Mouse (Mus musculus): Measurements from ENCODE around the gene Gnptg. TPM values are rescaled to one million over a fixed set of nuclear protein-coding genes. Genes with fewer than 3 reads are reported as not detected.
A peak's percentile ranks its signal among the peaks of the same experiment; 100 is the strongest.

The Gnptg gene
- 10 to 100 TPM; 14.8 to 15.9 TPM for total RNA-seq (2021)
- long read RNA-seq, experiment 1, transcript Gnptg-201 (11 exons, 1,234 nt) = major isoform, 10 of 16 reads
- long read RNA-seq, experiment 1, partial matches to known transcripts = 1 of 16 reads
- long read RNA-seq, experiment 1, other reads (novel, unspliced or antisense) = 5 of 16 reads
- long read RNA-seq, experiment 2, transcript Gnptg-201 (11 exons, 1,234 nt) = major isoform, 7 of 9 reads
- long read RNA-seq, experiment 2, partial matches to known transcripts = 0 of 9 reads
- long read RNA-seq, experiment 2, other reads (novel, unspliced or antisense) = 2 of 9 reads

GRCm38 (mm10) chr17:25239695-25240636 lies at the start of gene Gnptg, which contains the start of gene Tsr3:
Gnptg (minus strand) TSS chr17:25240124.
Tsr3 (plus strand) TSS chr17:25240170.
- DNase-seq = peak; percentile 87 to 89

DNA sequence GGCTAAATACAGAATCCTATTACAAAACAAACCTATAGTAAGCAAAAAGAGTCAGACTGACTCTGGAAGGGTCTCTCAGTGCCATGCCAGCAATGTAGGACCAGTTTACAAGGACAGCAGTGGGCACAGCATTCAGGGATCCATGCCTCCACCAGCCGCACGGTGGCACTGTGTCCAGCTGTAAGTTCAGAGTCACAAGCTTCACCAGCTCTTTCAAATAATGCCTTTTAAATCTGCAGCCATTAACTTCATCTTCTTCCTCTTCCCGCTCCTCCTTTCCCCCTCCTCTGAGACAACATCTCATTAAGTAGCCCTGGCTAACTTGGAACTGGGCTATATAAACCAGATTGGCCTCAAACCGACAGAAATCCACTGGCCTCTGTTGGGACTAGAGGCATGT lies 48.9 kb upstream of the Gnptg start:
- DNase-seq = peak; percentile 25 to 42

DNA sequence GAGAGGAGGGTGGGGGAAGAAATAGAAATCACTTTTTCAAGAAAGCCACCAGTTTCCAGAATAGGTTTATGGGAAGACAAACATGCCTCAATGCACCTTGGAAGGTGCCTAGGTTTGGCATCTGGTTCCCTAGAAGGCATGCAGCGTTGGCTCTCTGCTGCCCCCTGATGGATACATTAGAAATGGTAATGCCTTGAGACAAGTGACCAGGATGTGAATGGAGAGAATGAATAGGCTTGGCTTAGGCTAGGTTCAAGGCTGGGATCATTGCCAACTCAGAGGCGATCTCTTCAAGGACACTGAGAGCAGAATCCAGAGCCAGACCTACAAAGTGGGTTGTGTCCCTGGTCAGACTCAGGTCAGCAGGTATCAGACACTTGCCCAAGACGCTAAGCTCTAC lies 45.1 kb upstream of the Gnptg start:
- DNase-seq = peak; percentile 67 to 82

- peak; percentile 43 to 72 for DNase-seq
Measured at GRCm38 (mm10) chr17:25282133-25282532, 42.2 kb upstream of the Gnptg start.

GRCm38 (mm10) chr17:25275833-25276232 lies 35.9 kb upstream of the Gnptg start:
- DNase-seq = no peak

DNA sequence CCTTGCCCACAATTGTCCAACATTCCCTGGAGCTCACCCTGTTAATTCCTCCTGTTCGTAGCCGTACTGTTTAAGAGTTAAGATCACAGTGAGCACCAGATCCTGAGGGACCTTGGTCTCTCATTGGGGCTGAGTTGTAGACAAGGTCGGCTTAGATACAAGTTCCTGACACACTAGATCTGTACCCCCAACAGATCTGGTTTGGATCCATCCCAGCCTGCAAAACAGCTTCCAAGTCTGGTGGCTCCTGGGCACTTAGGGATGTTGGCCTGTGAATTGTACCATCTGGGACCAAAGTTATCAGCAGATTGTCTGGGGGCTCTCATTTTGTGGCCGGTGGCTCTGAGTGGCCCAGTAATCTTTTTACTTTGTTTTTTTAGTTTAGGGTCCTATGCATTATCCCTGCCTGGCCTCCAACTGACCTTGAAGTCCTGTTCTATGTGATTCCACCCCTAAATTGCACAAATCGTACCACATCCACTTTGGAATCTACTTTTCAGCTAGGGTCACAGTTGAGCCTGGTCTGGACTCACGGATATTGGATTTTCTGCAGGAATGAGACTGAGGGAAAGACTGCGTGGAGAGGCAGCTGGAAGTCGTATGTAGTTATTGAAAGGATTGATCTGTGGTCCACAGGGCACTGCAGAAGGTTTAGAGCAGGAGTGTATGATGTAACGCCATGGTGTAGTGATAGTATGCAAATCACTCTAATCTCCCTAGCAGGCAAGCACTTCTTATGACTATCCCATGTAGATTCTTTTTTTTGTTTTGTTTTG lies 34.8 kb upstream of the Gnptg start, which contains the start of gene Ube2i:
TSS of gene Ube2i (minus strand) at position 52 of the 776 bp plus-strand sequence.
- DNase-seq = no peak

DNA sequence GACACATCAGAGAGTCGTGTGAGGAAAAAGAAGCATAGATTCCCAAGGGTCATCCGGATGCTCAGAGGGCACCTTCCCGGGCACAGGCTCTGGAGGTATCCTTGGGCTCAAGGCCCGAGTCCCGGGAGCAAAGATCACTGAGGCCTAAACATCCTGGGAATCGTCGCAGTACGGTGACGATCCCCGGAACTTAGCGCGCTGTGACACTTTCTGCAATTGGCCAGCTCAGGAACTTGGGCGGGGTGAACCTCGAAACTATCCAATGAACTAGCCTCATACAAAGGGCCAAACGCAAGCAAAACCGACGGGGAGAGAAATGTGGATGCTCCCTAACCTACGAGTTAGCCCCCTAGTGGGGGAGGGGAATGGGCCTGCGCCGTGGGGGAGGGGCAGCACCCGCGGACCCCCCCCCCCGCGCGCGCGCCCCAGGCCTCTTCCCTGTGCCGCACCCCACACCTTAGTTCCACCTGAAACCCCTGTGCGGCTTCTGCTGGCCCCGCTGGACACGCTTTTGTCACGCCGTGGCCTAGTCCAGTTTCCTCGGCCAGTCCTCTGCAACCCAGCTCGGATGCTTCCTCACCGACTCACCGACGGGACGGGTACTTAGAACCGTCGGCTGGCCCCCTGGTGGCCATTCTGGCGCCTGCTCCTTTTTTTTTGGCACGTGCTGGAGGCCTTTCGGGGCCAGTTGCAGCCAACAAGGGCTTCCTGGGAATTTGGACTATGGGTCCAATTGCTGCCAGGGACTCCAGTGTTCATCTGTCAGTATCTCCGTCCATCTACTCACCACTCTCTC lies 34.0 kb upstream of the Gnptg start:
- peak; percentile 97 to 99 for DNase-seq

DNA sequence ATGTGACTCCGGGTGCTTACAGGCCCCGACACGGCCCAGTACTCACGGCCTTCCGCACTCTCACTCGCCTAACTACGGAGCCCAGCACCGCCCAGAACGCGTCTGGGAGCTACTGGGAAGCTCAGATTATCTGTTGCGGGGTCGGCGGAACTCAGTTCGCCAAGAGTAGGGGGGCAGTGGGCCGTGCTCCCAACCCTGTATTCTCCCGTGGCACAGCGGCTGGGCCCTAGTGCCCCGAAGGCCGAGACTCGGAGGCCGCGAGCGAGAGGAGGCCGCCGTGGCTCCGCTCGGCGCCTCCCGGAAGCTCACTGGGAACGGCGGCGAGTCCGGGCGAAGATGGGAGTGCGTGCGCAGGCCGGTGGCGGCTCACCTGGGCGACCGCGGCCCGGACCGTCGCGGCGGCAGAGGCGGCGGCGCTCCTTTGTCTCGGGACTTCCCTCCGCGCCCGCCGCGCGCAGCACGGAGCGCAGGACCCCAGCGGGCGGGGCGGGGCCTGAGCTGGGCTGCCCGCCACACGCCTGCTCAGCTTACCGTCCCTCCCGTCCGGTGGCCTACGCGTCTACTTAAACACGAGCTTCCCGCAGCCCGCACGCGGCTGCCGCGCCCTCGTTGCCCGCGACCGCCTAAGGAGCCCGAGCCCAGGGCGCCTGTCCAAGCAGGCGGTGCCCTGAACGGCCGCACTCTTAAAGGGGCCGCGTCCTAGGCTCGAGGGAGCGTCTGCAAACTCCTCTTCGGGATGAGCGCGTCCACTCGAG lies 33.2 kb upstream of the Gnptg start:
- peak in 1 of 2 experiments; percentile 93 for DNase-seq

DNA sequence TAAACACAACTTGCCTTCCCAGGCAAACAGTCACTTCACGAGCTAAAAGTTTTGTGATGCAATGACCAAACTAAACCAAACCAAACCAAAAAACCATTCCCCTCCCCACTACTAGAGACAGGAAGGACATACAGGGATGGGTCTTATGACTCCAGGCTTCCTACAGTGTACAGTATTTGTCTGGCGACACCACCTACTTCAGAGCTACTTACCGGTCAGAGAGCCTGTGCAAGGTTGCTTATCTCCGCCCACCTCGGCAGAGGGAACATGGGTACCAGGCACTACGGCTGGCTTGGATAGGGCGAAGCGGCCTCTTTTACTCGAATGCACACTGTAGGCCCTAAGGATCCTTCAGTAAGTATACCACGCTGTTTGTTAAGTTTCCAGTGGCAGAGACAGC lies 32.4 kb upstream of the Gnptg start:
- DNase-seq = no peak

GRCm38 (mm10) chr17:25270795-25271335 lies 30.9 kb upstream of the Gnptg start:
- DNase-seq = no peak

- peak; percentile 60 to 78 for DNase-seq
Measured at GRCm38 (mm10) chr17:25264453-25264852, 24.5 kb upstream of the Gnptg start.

DNA sequence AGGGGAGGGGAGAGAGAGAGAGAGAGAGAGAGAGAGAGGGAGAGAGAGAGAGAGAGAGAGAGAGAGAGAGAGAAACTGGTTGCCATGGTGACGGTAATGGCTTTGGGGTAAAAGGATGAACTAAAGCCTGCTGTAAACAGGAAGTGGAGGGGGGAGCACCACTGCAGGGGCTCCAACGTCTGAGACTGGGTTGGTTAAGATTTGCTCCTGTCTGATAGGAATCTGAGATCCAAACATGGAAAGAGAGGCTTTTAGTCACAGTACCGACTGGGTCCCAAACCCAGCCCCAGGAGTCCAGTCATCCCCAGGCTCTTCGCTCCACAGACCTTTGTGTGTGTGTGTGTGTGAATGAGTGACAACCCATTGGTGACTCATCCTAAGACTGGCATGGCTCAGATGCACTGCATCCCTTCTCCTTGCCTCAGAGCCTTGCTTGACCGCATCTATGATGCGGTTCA lies 17.9 kb upstream of the Gnptg start:
- no peak for DNase-seq

DNA sequence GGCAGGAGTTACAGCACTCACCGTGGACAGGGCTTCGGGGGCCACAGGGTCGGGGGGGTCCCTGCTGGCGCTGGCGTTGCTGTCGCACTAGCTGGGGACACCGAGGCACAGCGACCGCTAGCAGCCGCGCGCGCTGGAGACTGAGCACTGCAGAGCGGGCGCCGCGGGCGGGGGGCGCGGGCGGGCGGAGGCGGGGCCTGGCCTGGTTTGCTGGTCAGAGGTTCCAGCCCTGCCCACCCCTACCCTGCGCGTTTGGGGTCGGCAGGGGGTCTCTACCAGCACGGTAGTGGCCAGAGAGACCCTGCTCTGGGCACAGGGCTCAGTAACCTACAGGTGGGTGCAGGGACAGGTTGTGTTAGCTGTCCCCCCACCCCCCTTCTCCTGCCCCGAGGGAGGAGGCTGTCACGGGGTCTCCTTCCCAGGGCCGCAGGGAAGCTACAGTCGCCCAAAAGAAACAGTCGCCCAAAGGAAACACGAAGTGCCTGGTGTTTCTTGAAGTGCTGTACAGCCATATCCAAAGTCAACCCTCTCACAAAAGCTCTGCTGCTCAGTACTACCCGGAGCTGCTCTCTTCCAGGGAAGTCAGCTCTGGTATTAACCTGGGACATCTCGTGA lies 16.3 kb upstream of the Gnptg start, which contains the start of gene Baiap3:
TSS of gene Baiap3 (minus strand) at position 225 of the 615 bp plus-strand sequence.
- DNase-seq = no peak

- DNase-seq = no peak
Measured at GRCm38 (mm10) chr17:25255110-25255509, 15.2 kb upstream of the Gnptg start.

- no peak for DNase-seq
Measured at GRCm38 (mm10) chr17:25253760-25254159, 13.8 kb upstream of the Gnptg start.

DNA sequence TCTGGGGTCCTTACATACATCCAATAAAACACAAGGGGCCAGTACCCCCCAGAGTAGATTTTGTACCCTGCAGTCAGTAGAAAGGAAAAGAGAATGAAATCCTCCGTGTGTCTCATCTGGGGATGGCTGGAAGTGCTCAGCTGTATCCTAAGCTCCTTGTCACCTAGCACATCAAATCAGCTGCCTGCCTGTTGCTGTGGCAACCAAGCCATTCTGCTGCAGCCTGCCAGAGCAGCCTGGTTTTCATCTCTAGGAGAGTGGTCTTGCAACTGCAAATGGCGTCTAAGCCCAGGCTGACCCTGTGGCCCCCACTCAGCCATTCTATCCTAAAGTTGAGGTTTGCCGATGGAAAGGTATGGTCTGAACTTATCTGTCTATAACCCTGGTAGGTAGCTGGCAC lies 12.7 kb upstream of the Gnptg start:
- no peak for DNase-seq

DNA sequence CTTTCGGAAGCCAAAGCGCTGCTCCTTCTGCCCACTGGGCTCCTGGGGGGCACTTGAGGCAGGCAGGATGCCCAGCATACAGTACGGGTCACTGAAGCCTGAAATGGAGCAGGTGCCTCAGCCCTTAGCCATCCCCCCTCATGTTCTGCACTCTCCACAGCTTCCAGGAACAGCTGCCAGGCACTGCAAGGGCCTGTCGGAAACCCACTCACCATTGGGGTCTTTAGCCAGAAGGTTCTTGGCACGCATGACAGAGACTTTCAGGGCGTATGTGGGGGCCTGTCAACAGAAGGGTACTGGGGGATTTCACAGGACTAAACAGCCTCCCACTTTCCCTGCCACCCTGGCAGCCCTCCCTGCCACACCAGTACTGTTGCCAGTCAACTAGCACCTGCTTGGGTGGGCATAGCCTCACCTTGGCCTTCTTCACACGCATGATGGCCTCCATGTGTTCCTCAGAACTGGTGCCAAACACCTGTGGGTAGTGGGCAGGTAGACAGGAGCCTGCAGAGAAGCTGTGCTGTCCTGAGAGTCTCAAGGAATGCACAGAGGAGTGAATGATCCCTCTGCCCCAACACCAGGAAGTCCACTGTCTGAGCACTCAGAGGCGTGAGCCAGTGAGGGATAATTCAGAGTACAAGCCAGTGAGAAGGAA lies 10.4 kb upstream of the Gnptg start:
- no peak for DNase-seq

DNA sequence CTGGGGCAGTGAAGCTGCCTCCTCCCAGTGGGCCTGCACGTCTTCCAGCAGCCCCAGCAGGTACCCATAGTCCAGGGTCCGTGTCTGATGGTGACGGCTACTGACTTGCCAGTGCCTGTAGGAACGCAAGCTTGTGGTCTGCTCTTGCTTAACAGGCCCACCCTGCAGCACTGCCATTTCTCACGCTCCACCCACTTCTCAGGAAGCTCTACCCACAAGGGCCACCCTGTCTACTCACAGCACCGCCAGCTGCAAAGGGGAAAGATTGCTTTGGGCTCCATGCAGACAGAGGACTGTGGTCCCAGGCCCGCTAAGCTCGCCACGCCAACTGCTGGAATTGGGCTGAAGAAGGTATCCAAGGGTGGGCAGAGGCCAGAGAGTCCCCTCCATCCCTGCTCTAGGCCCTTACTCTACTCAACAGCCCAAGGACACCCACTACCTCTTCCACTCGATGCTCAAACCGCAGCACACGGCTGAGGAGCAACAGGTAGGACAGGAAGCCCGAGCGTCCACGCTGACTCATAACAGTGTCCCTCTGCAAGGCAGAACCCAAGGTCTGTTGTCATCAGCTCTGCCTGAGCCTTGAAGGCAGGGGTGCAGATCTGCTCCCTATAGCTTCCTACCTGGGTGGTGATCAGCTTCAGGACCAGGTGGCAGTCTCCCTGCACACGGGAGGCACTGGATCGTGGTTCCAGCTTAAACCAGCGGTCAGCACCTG lies 8.3 kb upstream of the Gnptg start:
- DNase-seq = no peak

Data from heart, adult 18-20 months (tissue).